Mouse (Mus musculus): ENCODE results near the gene Incenp. TPM values are rescaled to one million over a fixed set of nuclear protein-coding genes. Genes with fewer than 3 reads are reported as not detected.

The Incenp gene
- 100 and 108 TPM in 2 replicates for polyA plus RNA-seq (2015; fragmentation: Nextera tagmentation; extraction: Ambion mirVana)

DNA sequence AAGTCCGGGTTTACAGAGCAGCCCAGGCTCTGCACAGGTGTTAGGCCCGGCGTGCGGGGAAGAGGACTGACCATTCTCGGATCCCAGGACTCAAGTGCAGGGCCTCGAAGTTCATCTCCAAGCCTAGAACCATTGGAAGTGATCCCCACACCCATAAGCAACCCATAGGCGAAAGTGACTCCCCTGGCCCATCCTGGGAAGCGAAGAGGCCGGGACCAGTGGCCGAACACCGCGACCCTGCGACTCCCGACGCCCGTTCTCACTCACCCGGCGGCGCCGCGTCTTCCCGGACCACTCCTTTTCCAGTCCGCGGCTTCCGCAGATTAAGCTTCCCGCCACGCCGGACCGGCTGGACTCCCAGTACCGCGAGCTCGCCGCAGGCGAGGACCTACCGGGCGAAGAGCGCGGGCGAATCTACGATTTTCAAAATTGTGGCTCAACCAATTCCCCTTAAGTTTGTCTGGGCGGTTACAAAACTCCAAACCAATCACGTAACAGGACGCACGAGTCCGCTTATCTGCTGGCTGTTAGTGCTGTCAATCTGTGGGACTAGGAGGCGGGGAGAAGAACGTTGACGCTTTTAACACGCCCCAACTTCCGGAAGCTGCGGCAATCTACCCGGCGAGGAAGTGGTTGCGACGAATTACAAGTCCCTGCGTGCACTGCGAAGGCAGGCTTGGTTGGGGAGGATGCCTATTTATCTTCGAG lies at the start of gene Incenp:
Gene Incenp (minus strand): TSS at position 480 of the 708 bp plus-strand sequence.
- Histone ChIP-seq H3K27ac (peak within 1 kb of the TSS; percentile 96), H3K9me3 (replicated peaks) (no peaks in the 10 kb centered on the region), H3K9ac (peak within 1 kb of the TSS; percentile 98), H3K4me3 (replicated peaks) (peak within 1 kb of the TSS; percentile 94), H3K27me3 (no peaks in the 10 kb centered on the region), H3K4me2 (peak within 1 kb of the TSS; percentile 81), H3K36me3 (peaks cover 33% of the 10 kb centered on the region), H3K4me1 (replicated peaks) (peaks cover 58% of the 10 kb centered on the region)
- under 1% methylated on average over 58 of the region's 58 CpGs for WGBS (ENCODE audit: insufficient replicate concordance)
- peak; percentile 94 for ATAC-seq (ENCODE audit: low read depth)
- peak; percentile 94 for DNase-seq

- ATAC-seq (ENCODE audit: low read depth) (no peak), DNase-seq (no peak)
- Histone ChIP-seq H3K27ac (no peak overlapping the region), H3K4me1 (replicated peaks) (peaks cover 14% of the 10 kb centered on the region), H3K36me3 (no peaks in the 10 kb centered on the region), H3K4me2 (no peak overlapping the region), H3K9me3 (replicated peaks) (no peaks in the 10 kb centered on the region), H3K4me3 (replicated peaks) (no peak overlapping the region), H3K27me3 (no peaks in the 10 kb centered on the region), H3K9ac (no peak overlapping the region)
- 75% methylated on average over 3 of the region's 3 CpGs for WGBS (ENCODE audit: insufficient replicate concordance)
Observed at GRCm38 (mm10) chr19:9946986-9947385, 47.6 kb upstream of the Incenp start.

DNA sequence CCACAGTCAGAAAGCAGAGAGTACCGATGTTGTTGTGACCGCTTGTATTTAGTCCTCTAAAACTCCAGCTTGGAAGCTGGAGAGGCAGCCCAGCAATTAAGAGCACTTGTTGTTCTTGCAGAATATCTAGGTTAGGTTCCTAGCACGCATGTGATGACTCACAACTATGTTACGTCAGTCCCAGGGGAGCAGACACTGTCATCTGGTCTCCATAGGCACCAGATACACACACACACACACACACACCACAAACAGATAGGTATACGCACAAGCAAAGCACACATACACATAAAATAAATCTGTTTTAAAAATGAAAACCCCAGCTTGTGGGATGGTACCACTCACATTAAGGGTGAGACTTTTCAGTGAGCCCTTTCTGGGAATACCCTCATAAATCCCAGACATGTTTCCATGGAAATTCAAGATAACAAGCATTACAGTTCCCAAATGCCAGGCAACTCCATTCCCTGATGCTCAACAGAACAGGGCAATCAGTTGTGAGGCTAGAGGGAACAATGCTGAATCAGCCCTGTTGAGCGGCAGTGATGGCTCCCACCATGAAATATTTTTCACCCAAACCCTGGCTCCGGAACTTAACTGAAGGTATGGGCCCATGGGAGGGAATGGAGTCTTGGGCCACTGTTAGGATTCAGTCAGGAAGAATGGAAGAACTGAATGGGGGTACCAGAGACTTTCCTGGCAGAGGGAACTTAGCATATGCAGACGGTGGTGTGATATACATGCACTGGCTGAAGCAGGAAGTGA lies 46.6 kb upstream of the Incenp start:
- Histone ChIP-seq H3K9me3 (replicated peaks) (no peaks in the 10 kb centered on the region), H3K4me2 (no peak overlapping the region), H3K9ac (no peak overlapping the region), H3K27ac (no peak overlapping the region), H3K36me3 (no peaks in the 10 kb centered on the region), H3K4me1 (replicated peaks) (peaks cover 18% of the 10 kb centered on the region), H3K4me3 (replicated peaks) (no peak overlapping the region), H3K27me3 (no peaks in the 10 kb centered on the region)
- 71% methylated on average over 8 of the region's 8 CpGs for WGBS (ENCODE audit: insufficient replicate concordance)
- DNase-seq, result no peak
- ATAC-seq (ENCODE audit: low read depth), result no peak

DNA sequence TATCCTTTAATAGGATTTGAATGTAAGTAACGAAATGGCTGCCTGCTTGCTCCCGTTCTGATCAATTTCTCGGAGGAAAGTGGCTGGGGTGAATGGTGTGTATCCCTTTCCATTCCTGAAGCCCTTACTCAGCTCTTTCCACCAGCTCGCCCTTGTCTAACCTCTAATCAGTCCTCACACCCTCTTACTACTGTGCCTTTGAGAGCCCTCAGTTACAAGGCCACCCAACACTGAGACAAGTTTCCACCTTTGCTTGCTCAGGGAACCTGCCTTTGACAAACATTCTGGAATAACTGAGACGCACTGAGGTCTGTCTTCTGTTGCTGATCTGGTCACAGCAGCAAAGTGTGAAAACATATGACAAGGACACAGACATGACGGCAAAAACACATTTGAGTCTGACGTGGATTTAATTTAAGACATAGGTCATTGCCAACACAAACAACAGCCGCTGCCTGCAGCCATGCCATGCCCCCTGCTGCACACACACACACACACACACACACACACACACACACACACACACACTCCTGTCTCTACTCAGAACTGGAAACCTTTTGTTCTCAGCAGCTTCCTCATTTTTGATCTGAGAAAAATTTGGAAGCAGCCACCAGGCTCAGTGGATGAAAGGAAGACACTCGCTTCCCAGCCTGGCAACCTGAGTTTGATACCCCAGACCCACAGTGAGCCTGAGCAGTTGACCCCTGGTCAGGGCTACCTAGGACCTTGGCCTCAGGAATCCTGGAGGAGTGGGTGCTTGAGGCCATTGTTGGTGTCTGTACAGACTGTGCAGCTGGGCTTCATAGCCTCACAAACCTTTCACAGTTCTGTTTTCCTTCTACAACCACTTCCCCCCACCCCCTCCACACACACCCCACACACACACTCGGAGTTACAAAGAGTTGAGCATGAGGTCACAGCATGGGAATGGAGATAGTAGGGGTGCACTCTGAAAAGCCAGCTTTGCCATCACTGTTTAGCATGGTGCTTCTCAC lies 43.5 kb upstream of the Incenp start:
- DNase-seq, result no peak
- Histone ChIP-seq H3K4me2 (no peak overlapping the region), H3K9me3 (replicated peaks) (no peaks in the 10 kb centered on the region), H3K4me1 (replicated peaks) (peaks cover 41% of the 10 kb centered on the region), H3K36me3 (no peaks in the 10 kb centered on the region), H3K27me3 (no peaks in the 10 kb centered on the region), H3K9ac (no peak overlapping the region), H3K4me3 (replicated peaks) (no peak overlapping the region), H3K27ac (peak overlapping the region; percentile 16; the same call in 1 of the 2 replicates)
- 48% methylated on average over 10 of the region's 10 CpGs for WGBS (ENCODE audit: insufficient replicate concordance)
- no peak for ATAC-seq (ENCODE audit: low read depth)

- no peak overlapping the region for H3K4me3 ChIP-seq (replicated peaks)
- no peak for DNase-seq
- ATAC-seq (ENCODE audit: low read depth), result no peak
- H3K36me3 ChIP-seq, result no peaks in the 10 kb centered on the region
- WGBS (ENCODE audit: insufficient replicate concordance), result 48% methylated on average over 1 of the region's 1 CpGs
- no peak overlapping the region for H3K4me2 ChIP-seq
- H3K27me3 ChIP-seq, result no peaks in the 10 kb centered on the region
- no peak overlapping the region for H3K9ac ChIP-seq
- no peak overlapping the region for H3K27ac ChIP-seq
- H3K9me3 ChIP-seq (replicated peaks), result no peaks in the 10 kb centered on the region
- H3K4me1 ChIP-seq (replicated peaks), result peaks cover 47% of the 10 kb centered on the region
Observed at GRCm38 (mm10) chr19:9941809-9942208, 42.5 kb upstream of the Incenp start.

GRCm38 (mm10) chr19:9940903-9941302 lies 41.6 kb upstream of the Incenp start:
- Histone ChIP-seq H3K36me3 (no peaks in the 10 kb centered on the region), H3K4me3 (replicated peaks) (no peak overlapping the region), H3K4me2 (no peak overlapping the region), H3K9ac (no peak overlapping the region), H3K27me3 (no peaks in the 10 kb centered on the region), H3K27ac (no peak overlapping the region), H3K9me3 (replicated peaks) (no peaks in the 10 kb centered on the region), H3K4me1 (replicated peaks) (peaks cover 50% of the 10 kb centered on the region)
- WGBS (ENCODE audit: insufficient replicate concordance), result 56% methylated on average over 4 of the region's 4 CpGs
- ATAC-seq (ENCODE audit: low read depth), result no peak
- DNase-seq, result no peak

GRCm38 (mm10) chr19:9939841-9940240 lies 40.5 kb upstream of the Incenp start:
- Histone ChIP-seq H3K9ac (no peak overlapping the region), H3K9me3 (replicated peaks) (no peaks in the 10 kb centered on the region), H3K36me3 (no peaks in the 10 kb centered on the region), H3K27ac (0 out of 2 replicates have a peak overlapping the region, but pooled peaks have one; percentile 13), H3K27me3 (no peaks in the 10 kb centered on the region), H3K4me3 (replicated peaks) (no peak overlapping the region), H3K4me2 (no peak overlapping the region), H3K4me1 (replicated peaks) (peaks cover 50% of the 10 kb centered on the region)
- DNase-seq (no peak), ATAC-seq (ENCODE audit: low read depth) (no peak)
- 78% methylated on average over 7 of the region's 7 CpGs for whole genome bisulfite sequencing (ENCODE audit: insufficient replicate concordance)

DNA sequence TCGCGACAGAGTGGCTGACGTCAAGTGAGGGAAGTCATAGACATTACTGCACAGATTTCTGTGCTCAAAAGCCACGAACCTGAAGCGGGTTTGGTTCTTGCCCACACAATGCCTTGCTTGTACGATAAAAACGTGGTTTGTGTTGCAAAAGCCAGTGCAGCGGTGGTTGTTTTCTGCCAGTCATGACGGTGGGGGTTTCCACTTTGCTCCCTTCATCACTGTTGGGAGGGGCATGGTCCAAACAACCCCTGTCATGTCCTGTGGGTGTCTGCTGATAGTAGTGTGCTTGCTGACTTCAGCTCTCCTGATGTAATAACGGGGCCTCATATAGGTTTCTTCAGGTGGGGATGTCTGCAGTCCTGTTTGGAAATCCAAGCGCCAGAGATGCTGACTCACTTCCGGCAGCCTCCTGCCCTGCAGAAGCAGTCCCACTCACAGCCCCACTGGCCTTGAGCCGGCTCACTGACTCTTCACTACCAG lies 39.5 kb upstream of the Incenp start:
- Histone ChIP-seq H3K36me3 (no peaks in the 10 kb centered on the region), H3K9me3 (replicated peaks) (no peaks in the 10 kb centered on the region), H3K9ac (peak overlapping the region; percentile 67), H3K4me1 (replicated peaks) (peaks cover 50% of the 10 kb centered on the region), H3K27ac (peak overlapping the region; percentile 84), H3K4me2 (peak overlapping the region; percentile 73), H3K27me3 (no peaks in the 10 kb centered on the region), H3K4me3 (replicated peaks) (peak overlapping the region; percentile 49)
- ATAC-seq (ENCODE audit: low read depth), result peak; percentile 84
- WGBS (ENCODE audit: insufficient replicate concordance), result 8% methylated on average over 13 of the region's 13 CpGs
- DNase-seq, result peak; percentile 69

GRCm38 (mm10) chr19:9938156-9938823 lies 38.9 kb upstream of the Incenp start:
- ATAC-seq (ENCODE audit: low read depth) (no peak), DNase-seq (no peak)
- Histone ChIP-seq H3K27ac (peak overlapping the region; percentile 84), H3K4me2 (peak overlapping the region; percentile 73), H3K9ac (peak overlapping the region; percentile 67), H3K4me1 (replicated peaks) (peaks cover 49% of the 10 kb centered on the region), H3K9me3 (replicated peaks) (no peaks in the 10 kb centered on the region), H3K36me3 (no peaks in the 10 kb centered on the region), H3K27me3 (no peaks in the 10 kb centered on the region), H3K4me3 (replicated peaks) (peak overlapping the region; percentile 49)
- WGBS (ENCODE audit: insufficient replicate concordance), result 21% methylated on average over 6 of the region's 6 CpGs

GRCm38 (mm10) chr19:9937428-9937827 lies 38.1 kb upstream of the Incenp start:
- Histone ChIP-seq H3K36me3 (no peaks in the 10 kb centered on the region), H3K4me3 (replicated peaks) (no peak overlapping the region), H3K27ac (no peak overlapping the region), H3K9me3 (replicated peaks) (no peaks in the 10 kb centered on the region), H3K27me3 (no peaks in the 10 kb centered on the region), H3K4me1 (replicated peaks) (peaks cover 41% of the 10 kb centered on the region), H3K9ac (peak overlapping the region; percentile 4; the same call in 1 of the 2 replicates), H3K4me2 (0 out of 2 replicates have a peak overlapping the region, but pooled peaks have one; percentile 73)
- 79% methylated on average over 5 of the region's 5 CpGs for WGBS (ENCODE audit: insufficient replicate concordance)
- no peak for DNase-seq
- no peak for ATAC-seq (ENCODE audit: low read depth)

All from liver, embryonic 13.5 days (tissue).